Mouse (Mus musculus) embryonic fibroblast, embryonic 13.5 days (primary cell): ENCODE measurements around the gene Psmg1.

ENCODE experiments used
- CTCF ChIP-seq: IDR thresholded peaks from 2 replicates; pipeline ENCODE4 v1.5.1; 2011; ENCODE audit warnings: mild to moderate bottlenecking, control low read depth, low read length, moderate library complexity, borderline replicate concordance; ENCODE audit not compliant: insufficient read depth
- POLR2A ChIP-seq: IDR thresholded peaks from 2 replicates; pipeline ENCODE4 v1.6.1; 2011; ENCODE audit warnings: low read depth, mild to moderate bottlenecking, control low read depth, low read length, moderate library complexity

DNA sequence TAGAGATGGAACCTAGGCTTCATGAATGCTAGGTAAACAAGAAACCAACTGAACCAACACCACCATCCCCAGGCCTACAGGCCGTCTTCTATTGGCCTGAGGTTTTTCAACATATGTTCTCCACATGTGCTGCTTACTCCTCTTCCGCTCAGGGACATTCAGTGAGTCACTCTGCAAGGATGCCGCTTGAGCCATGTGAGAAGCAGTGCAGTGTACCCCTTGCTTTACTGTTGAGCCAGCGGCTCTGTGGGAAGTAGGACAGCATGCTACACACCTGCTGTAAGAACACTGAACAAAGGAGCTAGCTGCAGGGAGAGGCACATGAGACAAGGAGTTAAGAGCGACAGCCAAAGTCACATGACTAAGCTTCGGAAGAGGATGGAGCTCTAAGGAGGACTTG is 43.7 kb upstream of the Psmg1 start:
- TF ChIP-seq CTCF, result no peak
- no peak for TF ChIP-seq POLR2A
